Mouse (Mus musculus) heart, embryonic 11.5 days (tissue): ENCODE data around the gene Lonp2. TPM values are rescaled to one million over a fixed set of nuclear protein-coding genes. Genes with fewer than 3 reads are reported as not detected.

Experiments used
- ATAC-seq: fragments of 200-750 bp; cut with Nextera tagmentation; replicated peaks from 2 replicates; pipeline ENCODE4 v1.8.0; 2017; ENCODE audit warnings: moderate library complexity; ENCODE audit not compliant: insufficient number of reproducible peaks, low FRiP score, low TSS enrichment
- H3K27ac ChIP-seq: fragments of 300-500 bp; sonication (generic); 2 replicates; pipeline ENCODE4 v1.5.1; 2014; ENCODE audit warnings: mild to moderate bottlenecking, low read depth, low read length
- H3K27me3 ChIP-seq: fragments of 300-500 bp; sonication (generic); 2 replicates; pipeline ENCODE4 v1.6.1; 2014; ENCODE audit warnings: mild to moderate bottlenecking, low read length, mixed read lengths; ENCODE audit not compliant: control insufficient read depth, insufficient read depth
- H3K36me3 ChIP-seq: fragments of 300-500 bp; sonication (generic); 2 replicates; pipeline ENCODE4 v1.6.1; 2014; ENCODE audit warnings: mild to moderate bottlenecking, low read length, moderate library complexity, mixed read lengths; ENCODE audit not compliant: control insufficient read depth, insufficient read depth
- H3K4me1 ChIP-seq: fragments of 300-500 bp; sonication (generic); 2 replicates; pipeline ENCODE4 v1.6.1; 2014; ENCODE audit warnings: low read length; ENCODE audit not compliant: control insufficient read depth, insufficient read depth
- H3K4me2 ChIP-seq: fragments of 300-500 bp; sonication (generic); 2 replicates; pipeline ENCODE4 v1.6.1; 2014; ENCODE audit warnings: mild to moderate bottlenecking, moderate library complexity
- H3K4me3 ChIP-seq: fragments of 300-500 bp; sonication (generic); 2 replicates; pipeline ENCODE4 v1.5.1; 2014; ENCODE audit warnings: low read depth, low read length
- H3K9ac ChIP-seq: fragments of 300-500 bp; sonication (generic); 2 replicates; pipeline ENCODE4 v1.6.1; 2014; ENCODE audit warnings: mild to moderate bottlenecking, low read depth, low read length, moderate library complexity
- H3K9me3 ChIP-seq: fragments of 300-500 bp; sonication (generic); replicated peaks from 2 replicates; pipeline ENCODE4 v1.6.1; 2016; ENCODE audit warnings: low read length; ENCODE audit not compliant: control insufficient read depth
- WGBS: fragments of 180-500 bp; shearing (Covaris S2); extraction: QIAGEN DNeasy Blood & Tissue Kit; methylation state at CpG from one replicate; pipeline ENCODE4 v1.1.7; 2014; ENCODE audit not compliant: insufficient replicate concordance; 5-methylcytosine and 5-hydroxymethylcytosine counted together
- polyA plus RNA-seq: library from polyadenylated mRNA; unstranded; fragments of >200 nt; fragmentation: Nextera tagmentation; extraction: Ambion mirVana; gene quantifications from 2 replicates; pipeline ENCODE4 v1.2.1, GENCODE M21; 2014

Lonp2 gene
- polyA plus RNA-seq, 1 experiment from 2014 or later: 53.2 TPM

DNA sequence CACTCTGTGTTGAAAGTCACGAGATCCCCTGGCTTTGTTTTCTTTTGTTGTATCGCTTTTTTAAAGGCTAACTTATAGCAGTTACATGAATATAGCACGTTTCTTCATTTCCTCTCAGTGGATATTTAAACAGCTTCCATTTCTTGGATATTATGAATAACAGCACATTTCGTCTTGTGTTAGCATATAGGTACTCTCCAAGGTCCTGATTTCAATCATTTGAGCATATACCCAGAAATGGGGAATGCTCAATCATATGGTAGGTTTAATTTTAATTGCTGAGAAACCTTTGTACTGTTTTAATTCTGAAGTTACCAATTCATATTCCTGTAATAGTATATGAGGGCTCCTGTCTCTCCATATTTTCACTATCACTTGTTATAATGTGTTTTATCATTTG is 15.1 kb downstream of the Lonp2 start:
- H3K4me2 ChIP-seq: no peak overlapping the region
- H3K4me3 ChIP-seq: no peak overlapping the region
- no peak overlapping the region for H3K9ac ChIP-seq
- ATAC-seq: no peak
- H3K9me3 ChIP-seq: no peaks in the 10 kb centered on the region
- H3K27ac ChIP-seq: no peak overlapping the region
- 88% methylated on average over 4 of the region's 4 CpGs for WGBS
- peaks cover 20% of the 10 kb centered on the region; the same call in 1 of the 2 replicates for H3K36me3 ChIP-seq
- no peaks in the 10 kb centered on the region for H3K4me1 ChIP-seq
- no peaks in the 10 kb centered on the region for H3K27me3 ChIP-seq

DNA sequence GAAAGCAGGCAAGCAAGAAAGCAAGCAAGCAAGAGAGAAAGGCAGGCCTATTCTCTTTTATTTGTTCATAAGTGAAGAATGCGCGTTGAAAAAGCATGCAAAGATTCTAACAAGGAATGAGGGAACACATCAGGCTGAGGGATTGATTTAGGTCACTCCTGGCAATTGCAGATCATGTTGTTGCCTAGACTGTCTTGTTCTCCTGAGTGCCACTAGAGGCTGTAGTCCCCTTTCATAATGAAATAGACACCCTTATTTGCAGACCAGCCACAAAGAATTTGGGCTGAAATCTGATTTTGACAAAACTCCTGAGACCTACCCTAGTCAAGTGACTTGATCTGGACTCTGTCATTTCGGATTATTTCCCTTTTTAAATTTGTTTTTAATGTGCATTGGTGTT is 18.8 kb downstream of the Lonp2 start:
- no peak overlapping the region for H3K9ac ChIP-seq
- WGBS: 82% methylated on average over 3 of the region's 3 CpGs
- H3K27me3 ChIP-seq: no peaks in the 10 kb centered on the region
- H3K4me2 ChIP-seq: no peak overlapping the region
- no peak for ATAC-seq
- no peaks in the 10 kb centered on the region for H3K9me3 ChIP-seq
- H3K36me3 ChIP-seq: peaks cover 13% of the 10 kb centered on the region; the same call in 1 of the 2 replicates
- no peaks in the 10 kb centered on the region for H3K4me1 ChIP-seq
- no peak overlapping the region for H3K4me3 ChIP-seq
- no peak overlapping the region for H3K27ac ChIP-seq

DNA sequence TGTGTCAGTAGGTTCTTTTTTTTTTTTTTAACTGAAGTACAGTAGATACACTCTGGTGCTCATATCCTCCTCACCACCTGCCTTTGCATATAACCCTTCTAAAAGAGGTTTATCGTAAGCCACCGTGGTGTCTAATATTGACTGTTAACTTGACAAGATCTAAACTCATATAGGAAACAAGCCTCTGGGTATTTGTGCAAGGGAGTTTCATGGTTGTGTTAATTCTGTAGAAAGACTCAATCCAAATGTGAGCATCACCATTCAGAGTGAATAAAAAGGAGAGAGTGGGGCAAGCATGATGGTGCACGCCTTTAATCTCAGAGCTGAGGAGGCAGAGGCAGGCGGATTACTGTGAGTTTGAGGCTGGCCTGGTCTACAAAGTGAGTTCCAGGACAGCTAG is 20.8 kb downstream of the Lonp2 start:
- no peak overlapping the region for H3K4me3 ChIP-seq
- H3K36me3 ChIP-seq: peaks cover 7% of the 10 kb centered on the region; the same call in 1 of the 2 replicates
- H3K27ac ChIP-seq: no peak overlapping the region
- H3K9me3 ChIP-seq: no peaks in the 10 kb centered on the region
- ATAC-seq: no peak
- no peak overlapping the region for H3K4me2 ChIP-seq
- WGBS: 92% methylated on average over 4 of the region's 4 CpGs
- no peaks in the 10 kb centered on the region for H3K27me3 ChIP-seq
- no peak overlapping the region for H3K9ac ChIP-seq
- no peaks in the 10 kb centered on the region for H3K4me1 ChIP-seq

DNA sequence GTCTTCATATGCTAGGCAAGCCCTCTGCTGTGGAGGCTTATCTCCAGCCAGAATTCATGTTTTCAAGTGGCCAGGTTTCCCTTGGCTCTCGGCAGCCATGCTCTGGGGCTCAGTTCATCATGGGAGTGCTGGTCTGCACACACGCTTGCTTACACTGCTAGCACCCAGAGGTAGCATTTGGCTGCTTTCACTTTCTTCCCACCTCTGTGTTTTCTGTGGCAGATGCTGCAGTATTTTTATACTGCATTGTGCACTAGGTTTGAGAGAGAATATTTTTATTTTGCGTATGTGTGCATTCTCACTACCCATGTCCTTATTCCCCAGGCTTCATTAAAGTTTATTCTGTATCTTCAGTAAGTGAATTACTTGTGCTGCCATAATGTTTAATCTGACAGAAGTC is 23.9 kb downstream of the Lonp2 start:
- no peaks in the 10 kb centered on the region for H3K4me1 ChIP-seq
- no peaks in the 10 kb centered on the region for H3K9me3 ChIP-seq
- 79% methylated on average over 3 of the region's 3 CpGs for WGBS
- no peak overlapping the region for H3K4me3 ChIP-seq
- H3K27ac ChIP-seq: no peak overlapping the region
- H3K36me3 ChIP-seq: no peaks in the 10 kb centered on the region
- H3K9ac ChIP-seq: no peak overlapping the region
- no peak for ATAC-seq
- no peaks in the 10 kb centered on the region for H3K27me3 ChIP-seq
- no peak overlapping the region for H3K4me2 ChIP-seq

DNA sequence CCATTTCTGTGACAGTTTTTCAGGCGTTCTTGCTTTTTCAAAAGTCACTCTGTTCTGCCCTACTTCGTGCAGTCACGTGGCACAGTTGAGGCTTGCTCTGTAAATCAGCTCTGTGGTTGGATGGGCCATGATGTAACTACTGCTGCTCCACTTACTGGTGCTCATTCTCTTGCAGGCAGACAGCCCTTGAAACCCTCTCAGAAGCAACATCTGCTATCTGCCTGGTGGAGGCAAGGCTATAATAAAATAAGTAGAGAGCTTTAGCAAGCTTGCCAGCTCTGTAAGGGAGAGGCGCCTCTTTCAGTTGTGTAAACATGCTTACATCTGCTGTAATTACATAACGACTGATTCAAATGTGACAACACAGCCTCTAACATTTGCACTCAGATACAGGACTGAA is 27.6 kb downstream of the Lonp2 start:
- Histone ChIP-seq H3K4me2 (no peak overlapping the region), H3K36me3 (peaks cover 3% of the 10 kb centered on the region; the same call in 1 of the 2 replicates), H3K27ac (no peak overlapping the region), H3K9me3 (no peaks in the 10 kb centered on the region), H3K4me1 (no peaks in the 10 kb centered on the region), H3K27me3 (no peaks in the 10 kb centered on the region), H3K9ac (no peak overlapping the region), H3K4me3 (no peak overlapping the region)
- 81% methylated on average over 5 of the region's 5 CpGs for WGBS
- no peak for ATAC-seq

DNA sequence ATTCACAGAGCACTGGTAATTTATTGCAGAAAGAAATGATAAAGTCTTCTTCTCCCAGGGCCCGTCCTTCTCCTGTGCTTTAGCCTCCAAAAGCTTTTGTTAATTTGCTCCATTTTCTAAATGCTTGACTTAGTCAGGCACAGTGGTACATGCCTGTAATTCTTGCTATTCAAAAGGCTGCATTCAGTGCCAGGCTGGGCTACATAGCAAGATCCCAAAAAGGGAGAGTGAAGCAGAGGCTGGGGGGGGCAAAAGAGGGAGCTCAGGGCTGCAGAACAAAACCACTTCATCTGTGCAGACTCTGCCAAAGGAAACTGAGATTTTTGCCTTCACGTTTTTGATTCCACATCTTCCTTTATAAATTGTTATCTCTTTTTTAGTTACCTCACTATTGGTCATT is 28.7 kb downstream of the Lonp2 start:
- no peak overlapping the region for H3K4me2 ChIP-seq
- peaks cover 3% of the 10 kb centered on the region; the same call in 1 of the 2 replicates for H3K36me3 ChIP-seq
- no peak overlapping the region for H3K4me3 ChIP-seq
- no peaks in the 10 kb centered on the region for H3K4me1 ChIP-seq
- H3K27me3 ChIP-seq: no peaks in the 10 kb centered on the region
- no peak overlapping the region for H3K27ac ChIP-seq
- WGBS: 89% methylated on average over 2 of the region's 2 CpGs
- H3K9ac ChIP-seq: no peak overlapping the region
- no peak for ATAC-seq
- no peaks in the 10 kb centered on the region for H3K9me3 ChIP-seq

DNA sequence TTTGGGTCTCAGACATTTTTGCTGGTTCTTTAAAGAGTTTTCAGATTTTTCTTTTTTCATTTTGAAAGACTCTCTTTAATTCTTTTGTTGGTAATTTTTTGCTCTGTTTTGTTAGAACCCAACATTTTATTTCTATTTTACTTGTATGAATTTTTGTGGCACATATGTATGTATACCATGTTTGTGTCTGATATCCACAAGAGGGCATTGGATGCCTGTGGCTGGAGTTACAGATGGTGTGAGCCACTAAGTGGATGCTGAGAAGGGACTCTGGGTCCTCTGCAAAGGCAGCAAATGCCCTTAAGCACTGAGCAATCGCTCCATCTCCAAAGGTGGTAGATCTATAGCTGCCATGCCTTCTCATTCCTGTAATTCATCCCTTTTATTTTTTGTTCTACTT is 30.7 kb downstream of the Lonp2 start:
- ATAC-seq: no peak
- 90% methylated on average over 1 of the region's 1 CpGs for WGBS

DNA sequence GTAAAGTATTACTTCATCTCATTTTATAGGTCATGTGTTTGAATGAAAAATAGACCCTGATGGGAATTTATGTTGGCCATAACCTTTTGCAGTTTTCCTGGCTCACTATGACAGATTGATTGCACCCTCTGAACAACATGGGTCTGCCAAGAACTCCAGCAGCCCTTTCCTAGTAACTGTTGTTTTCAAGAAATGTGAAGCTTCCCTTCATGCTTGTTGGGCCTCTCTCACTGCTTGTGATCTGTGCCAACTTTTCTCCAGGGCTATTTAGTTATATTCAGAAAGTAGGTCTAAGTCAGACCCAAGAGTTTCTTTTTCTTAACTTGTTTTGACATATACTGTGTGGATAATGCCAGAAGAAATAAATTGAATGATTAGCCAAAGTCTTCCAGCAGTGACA is 44.9 kb downstream of the Lonp2 start:
- H3K4me3 ChIP-seq: no peak overlapping the region
- H3K36me3 ChIP-seq: peaks cover 11% of the 10 kb centered on the region; the same call in 1 of the 2 replicates
- no peak overlapping the region for H3K27ac ChIP-seq
- no peak overlapping the region for H3K9ac ChIP-seq
- no peaks in the 10 kb centered on the region for H3K27me3 ChIP-seq
- ATAC-seq: no peak
- no peaks in the 10 kb centered on the region for H3K9me3 ChIP-seq
- H3K4me1 ChIP-seq: no peaks in the 10 kb centered on the region
- H3K4me2 ChIP-seq: no peak overlapping the region

More for the DNA sequence above, 30.7 kb downstream of the Lonp2 start:
- Histone ChIP-seq H3K27ac (no peak overlapping the region), H3K36me3 (peaks cover 7% of the 10 kb centered on the region; the same call in 1 of the 2 replicates), H3K9me3 (no peaks in the 10 kb centered on the region), H3K4me1 (no peaks in the 10 kb centered on the region), H3K9ac (no peak overlapping the region), H3K27me3 (no peaks in the 10 kb centered on the region), H3K4me3 (no peak overlapping the region), H3K4me2 (no peak overlapping the region)

DNA sequence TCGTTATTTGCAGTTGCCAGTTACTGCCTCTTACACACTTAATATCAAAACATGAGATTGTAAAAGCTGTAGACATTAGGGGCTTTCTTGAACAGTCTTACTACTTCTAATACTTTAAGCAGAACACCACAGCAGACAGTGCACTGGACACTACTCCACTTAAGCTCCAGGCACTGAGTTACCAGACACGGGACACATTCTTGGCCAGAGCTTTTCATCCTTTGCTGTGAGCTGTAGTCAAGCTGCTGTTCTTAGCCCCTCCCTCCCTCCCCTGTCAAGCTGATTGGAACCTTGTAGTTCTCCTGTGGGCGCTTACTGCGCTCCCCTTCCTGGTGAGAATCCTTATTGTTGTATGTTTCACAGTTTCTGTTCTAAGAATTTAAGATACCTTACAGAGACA is 45.4 kb downstream of the Lonp2 start:
- H3K4me3 ChIP-seq: no peak overlapping the region

More for the DNA sequence above, 45.4 kb downstream of the Lonp2 start:
- H3K4me2 ChIP-seq: no peak overlapping the region
- H3K4me1 ChIP-seq: no peaks in the 10 kb centered on the region
- no peak for ATAC-seq
- peaks cover 12% of the 10 kb centered on the region; the same call in 1 of the 2 replicates for H3K36me3 ChIP-seq
- no peak overlapping the region for H3K9ac ChIP-seq
- H3K27me3 ChIP-seq: no peaks in the 10 kb centered on the region
- H3K9me3 ChIP-seq: no peaks in the 10 kb centered on the region
- WGBS: 76% methylated on average over 4 of the region's 4 CpGs
- no peak overlapping the region for H3K27ac ChIP-seq
